Mouse (Mus musculus) liver, postnatal 0 days (tissue): ENCODE results near the gene Zan. TPM values are rescaled to one million over a fixed set of nuclear protein-coding genes. Genes with fewer than 3 reads are reported as not detected.
A peak's percentile ranks its signal among the peaks of the same experiment; 100 is the strongest.

Experiments used
- ATAC-seq: fragments of 200-750 bp; cut with Nextera tagmentation; 2 replicates; pipeline ENCODE4 v1.8.0; 2017; ENCODE audit warnings: mild to moderate bottlenecking, moderate library complexity
- DNase-seq: peaks from one replicate; pipeline ENCODE4 v3.0.0-alpha.2; 2016
- H3K27ac ChIP-seq: fragments of 300-500 bp; sonication (generic); 2 replicates; pipeline ENCODE4 v1.5.1; 2014; ENCODE audit warnings: antibody characterized with exemption, moderate library complexity, mild to moderate bottlenecking, low read depth
- H3K27me3 ChIP-seq: fragments of 300-500 bp; sonication (generic); 2 replicates; pipeline ENCODE4 v1.6.1; 2014; ENCODE audit warnings: low read length, control low read depth, mixed read lengths; ENCODE audit not compliant: insufficient read depth
- H3K36me3 ChIP-seq: fragments of 300-500 bp; sonication (generic); replicated peaks from 2 replicates; pipeline ENCODE4 v1.6.1; 2014; ENCODE audit warnings: mild to moderate bottlenecking, control low read depth, low read length, moderate library complexity, mixed read lengths; ENCODE audit not compliant: insufficient read depth
- H3K4me1 ChIP-seq: fragments of 300-500 bp; sonication (generic); 2 replicates; pipeline ENCODE4 v1.6.1; 2014; ENCODE audit warnings: antibody characterized with exemption, mild to moderate bottlenecking, control low read depth; ENCODE audit not compliant: insufficient read depth
- H3K4me2 ChIP-seq: fragments of 300-500 bp; sonication (generic); 2 replicates; pipeline ENCODE4 v1.6.1; 2014; ENCODE audit warnings: low read depth, mild to moderate bottlenecking, low read length, moderate library complexity, mixed read lengths
- H3K4me3 ChIP-seq: fragments of 300-500 bp; sonication (generic); 2 replicates; pipeline ENCODE4 v1.5.1; 2014; ENCODE audit warnings: low read depth, low read length
- H3K9ac ChIP-seq: fragments of 300-500 bp; sonication (generic); replicated peaks from 2 replicates; pipeline ENCODE4 v1.6.1; 2014; ENCODE audit warnings: mild to moderate bottlenecking, moderate library complexity
- H3K9me3 ChIP-seq: fragments of 300-500 bp; sonication (generic); 2 replicates; pipeline ENCODE4 v1.6.1; 2016; ENCODE audit warnings: mild to moderate bottlenecking, control low read depth, low read length, mixed read lengths
- CTCF ChIP-seq: sonication (generic); IDR thresholded peaks from 2 replicates; pipeline ENCODE4 v1.5.1; 2016; ENCODE audit warnings: antibody characterized with exemption, low read depth
- EP300 ChIP-seq: IDR thresholded peaks from 2 replicates; pipeline ENCODE4 v1.6.1; 2016; ENCODE audit warnings: antibody characterized with exemption, low read depth, mild to moderate bottlenecking
- WGBS: fragments of 180-500 bp; shearing (Covaris S2); extraction: QIAGEN DNeasy Blood & Tissue Kit; methylation state at CpG from one replicate; pipeline ENCODE4 v1.1.7; 2014; ENCODE audit not compliant: insufficient replicate concordance; 5-methylcytosine and 5-hydroxymethylcytosine counted together
- polyA plus RNA-seq: library from polyadenylated mRNA; unstranded; fragments of >200 nt; fragmentation: Nextera tagmentation; extraction: Ambion mirVana; gene quantifications from 2 replicates; pipeline ENCODE4 v1.2.1, GENCODE M21; 2015

Gene Zan
- polyA plus RNA-seq, 1 experiment from 2014 or later: 0.06 TPM

DNA sequence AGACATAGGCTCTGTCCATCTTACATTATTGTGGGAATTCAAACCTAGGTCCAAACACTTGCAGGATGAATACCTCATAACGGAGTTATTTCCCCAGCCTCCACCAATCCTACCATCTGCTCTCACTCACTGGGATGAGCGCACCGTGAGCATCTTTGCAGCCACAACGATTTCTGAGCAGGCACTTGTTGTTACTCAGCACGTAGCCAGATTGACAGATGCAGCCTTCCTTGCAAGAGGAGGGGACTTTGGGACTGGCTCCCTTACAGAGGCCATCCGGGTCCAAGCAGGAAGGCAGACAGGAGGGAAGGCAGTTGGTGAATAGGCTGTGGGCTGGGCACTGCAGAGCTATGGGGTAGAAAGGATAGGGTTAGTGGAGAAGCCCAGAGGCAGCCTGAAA is 67.4 kb downstream of the Zan start:
- no peaks in the 10 kb centered on the region for H3K27me3 ChIP-seq

GRCm38 (mm10) chr5:137404081-137404480 is 72.8 kb downstream of the Zan start:
- Histone ChIP-seq H3K27me3 (no peaks in the 10 kb centered on the region), H3K9ac (no peak overlapping the region), H3K4me2 (no peak overlapping the region), H3K36me3 (no peaks in the 10 kb centered on the region), H3K27ac (no peak overlapping the region), H3K4me1 (peaks cover 6% of the 10 kb centered on the region), H3K9me3 (no peaks in the 10 kb centered on the region), H3K4me3 (no peak overlapping the region)
- no peak for DNase-seq
- no peak for ATAC-seq
- no peak for TF ChIP-seq EP300
- TF ChIP-seq CTCF: no peak
- WGBS: 70% methylated on average over 2 of the region's 2 CpGs

More for the DNA sequence above, 67.4 kb downstream of the Zan start:
- WGBS: 77% methylated on average over 6 of the region's 6 CpGs
- H3K36me3 ChIP-seq: no peaks in the 10 kb centered on the region
- H3K4me3 ChIP-seq: no peak overlapping the region
- H3K9me3 ChIP-seq: no peaks in the 10 kb centered on the region
- peaks cover 3% of the 10 kb centered on the region; the same call in 1 of the 2 replicates for H3K4me1 ChIP-seq
- DNase-seq (no peak), ATAC-seq (no peak)
- TF ChIP-seq CTCF (no peak), EP300 (no peak)
- H3K9ac ChIP-seq: no peak overlapping the region
- no peak overlapping the region for H3K4me2 ChIP-seq
- no peak overlapping the region for H3K27ac ChIP-seq

- H3K27ac ChIP-seq: no peak overlapping the region
- 40% methylated on average over 7 of the region's 7 CpGs for WGBS
- TF ChIP-seq EP300 (no peak), CTCF (peak; percentile 35)
- no peak for ATAC-seq
- no peak overlapping the region for H3K9ac ChIP-seq
- H3K27me3 ChIP-seq: no peaks in the 10 kb centered on the region
- 0 out of 2 replicates have a peak, but pooled peaks cover 6% of the 10 kb centered on the region for H3K4me1 ChIP-seq
- no peak for DNase-seq
- no peak overlapping the region for H3K4me3 ChIP-seq
- H3K36me3 ChIP-seq: no peaks in the 10 kb centered on the region
- H3K9me3 ChIP-seq: no peaks in the 10 kb centered on the region
- no peak overlapping the region for H3K4me2 ChIP-seq
Measured at GRCm38 (mm10) chr5:137394456-137394855, 82.4 kb downstream of the Zan start.

GRCm38 (mm10) chr5:137391641-137392040 is 85.2 kb downstream of the Zan start:
- Histone ChIP-seq H3K36me3 (no peaks in the 10 kb centered on the region), H3K4me2 (no peak overlapping the region), H3K4me1 (no peaks in the 10 kb centered on the region), H3K9me3 (no peaks in the 10 kb centered on the region), H3K27me3 (no peaks in the 10 kb centered on the region), H3K4me3 (no peak overlapping the region), H3K9ac (no peak overlapping the region), H3K27ac (no peak overlapping the region)
- ATAC-seq: no peak
- TF ChIP-seq CTCF (no peak), EP300 (no peak)
- no peak for DNase-seq
- 73% methylated on average over 8 of the region's 8 CpGs for WGBS

GRCm38 (mm10) chr5:137386712-137387111 is 90.2 kb downstream of the Zan start:
- no peak overlapping the region for H3K9ac ChIP-seq
- TF ChIP-seq CTCF: no peak
- TF ChIP-seq EP300: no peak
- no peaks in the 10 kb centered on the region for H3K27me3 ChIP-seq
- H3K27ac ChIP-seq: no peak overlapping the region
- no peaks in the 10 kb centered on the region for H3K4me1 ChIP-seq
- ATAC-seq: no peak
- DNase-seq: no peak
- H3K36me3 ChIP-seq: no peaks in the 10 kb centered on the region
- no peak overlapping the region for H3K4me2 ChIP-seq
- H3K4me3 ChIP-seq: no peak overlapping the region
- 82% methylated on average over 7 of the region's 7 CpGs for WGBS
- H3K9me3 ChIP-seq: no peaks in the 10 kb centered on the region

DNA sequence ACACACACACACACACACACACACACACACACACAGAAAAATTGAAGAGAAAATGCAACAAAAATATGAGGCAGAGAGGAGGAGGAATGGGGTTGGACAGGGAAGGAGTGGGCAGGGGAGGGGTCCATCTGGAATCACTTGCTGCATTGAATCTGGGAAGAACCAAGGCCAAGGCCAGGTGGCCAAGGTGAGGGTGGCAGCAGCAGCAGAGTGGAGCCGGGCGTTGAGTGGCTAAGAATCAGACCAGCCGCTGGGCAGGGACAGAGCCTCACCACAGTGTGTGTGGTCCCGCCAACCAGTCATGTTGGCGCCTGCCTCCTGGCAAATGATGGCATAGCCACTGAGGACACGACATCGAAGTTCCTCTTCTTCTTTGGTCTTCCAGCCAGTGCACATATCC is 93.4 kb downstream of the Zan start:
- no peaks in the 10 kb centered on the region for H3K4me1 ChIP-seq
- no peaks in the 10 kb centered on the region for H3K36me3 ChIP-seq
- no peak for DNase-seq
- H3K27ac ChIP-seq: no peak overlapping the region
- no peak overlapping the region for H3K4me3 ChIP-seq
- WGBS: 79% methylated on average over 7 of the region's 7 CpGs
- H3K27me3 ChIP-seq: no peaks in the 10 kb centered on the region
- H3K4me2 ChIP-seq: no peak overlapping the region
- TF ChIP-seq EP300 (no peak), CTCF (no peak)
- no peaks in the 10 kb centered on the region for H3K9me3 ChIP-seq
- no peak overlapping the region for H3K9ac ChIP-seq
- ATAC-seq: no peak

DNA sequence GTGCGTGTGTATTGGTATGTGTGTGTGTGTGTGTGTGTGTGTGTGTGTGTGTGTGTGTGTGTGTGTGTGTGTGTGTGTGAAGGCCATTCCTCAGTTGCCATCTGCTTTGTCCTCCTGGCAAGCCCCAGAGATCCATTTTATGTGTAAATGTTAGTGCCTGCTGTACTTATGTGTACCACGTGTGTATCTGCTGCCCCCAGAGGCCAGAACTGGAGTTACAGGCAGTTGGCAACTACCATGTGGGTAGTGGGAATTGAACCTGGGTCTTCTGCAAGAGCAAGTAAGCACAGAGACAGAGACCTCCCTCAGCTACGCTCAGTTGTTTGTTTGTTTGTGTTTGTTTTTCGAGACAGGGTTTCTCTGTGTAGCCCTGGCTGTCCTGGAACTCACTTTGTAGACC is 95.7 kb downstream of the Zan start:
- Histone ChIP-seq H3K4me3 (no peak overlapping the region), H3K27ac (no peak overlapping the region), H3K27me3 (no peaks in the 10 kb centered on the region), H3K36me3 (no peaks in the 10 kb centered on the region), H3K4me1 (0 out of 2 replicates have a peak, but pooled peaks cover 7% of the 10 kb centered on the region), H3K9me3 (no peaks in the 10 kb centered on the region), H3K9ac (no peak overlapping the region), H3K4me2 (no peak overlapping the region)
- TF ChIP-seq CTCF (peak; percentile 87), EP300 (no peak)
- WGBS: 47% methylated on average over 4 of the region's 4 CpGs
- ATAC-seq (no peak), DNase-seq (peak; percentile 71)
